Mouse (Mus musculus) forebrain, embryonic 15.5 days (tissue): ENCODE measurements around the gene Gm21987. TPM values are rescaled to one million over a fixed set of nuclear protein-coding genes. Genes with fewer than 3 reads are reported as not detected.
"Not testable (repeated sequence)": the region's sequence is repeated elsewhere in the genome, so short reads cannot be mapped to it uniquely, and the experiment has no call there.

Experiments
- ATAC-seq: fragments of 200-750 bp; cut with Nextera tagmentation; replicated peaks from 2 replicates; pipeline ENCODE4 v1.8.0; 2017; ENCODE audit warnings: mild to moderate bottlenecking, moderate TSS enrichment, moderate library complexity
- H3K27ac ChIP-seq: fragments of 300-500 bp; sonication (generic); replicated peaks from 2 replicates; pipeline ENCODE4 v1.5.1; 2015; ENCODE audit warnings: mild to moderate bottlenecking, inconsistent platforms
- H3K27me3 ChIP-seq: fragments of 300-500 bp; sonication (generic); 2 replicates; pipeline ENCODE4 v1.6.1; 2015; ENCODE audit warnings: inconsistent platforms
- H3K36me3 ChIP-seq: fragments of 300-500 bp; sonication (generic); 2 replicates; pipeline ENCODE4 v1.6.1; 2015; ENCODE audit warnings: mild to moderate bottlenecking, inconsistent platforms
- H3K4me1 ChIP-seq: fragments of 300-500 bp; sonication (generic); 2 replicates; pipeline ENCODE4 v1.6.1; 2015; ENCODE audit warnings: inconsistent platforms
- H3K4me2 ChIP-seq: fragments of 300-500 bp; sonication (generic); replicated peaks from 2 replicates; pipeline ENCODE4 v1.6.1; 2015; ENCODE audit warnings: mild to moderate bottlenecking, inconsistent platforms
- H3K4me3 ChIP-seq: fragments of 300-500 bp; sonication (generic); 2 replicates; pipeline ENCODE4 v1.5.1; 2015; ENCODE audit warnings: mild to moderate bottlenecking, inconsistent platforms
- H3K9ac ChIP-seq: fragments of 300-500 bp; sonication (generic); replicated peaks from 2 replicates; pipeline ENCODE4 v1.6.1; 2015; ENCODE audit warnings: mild to moderate bottlenecking, inconsistent platforms
- H3K9me3 ChIP-seq: fragments of 300-500 bp; sonication (generic); 2 replicates; pipeline ENCODE4 v1.6.1; 2016; ENCODE audit warnings: inconsistent platforms
- WGBS: fragments of 180-500 bp; shearing (Covaris S2); methylation state at CpG from one replicate; pipeline ENCODE4 v1.1.7; 2015; ENCODE audit warnings: mixed read lengths; 5-methylcytosine and 5-hydroxymethylcytosine counted together
- polyA plus RNA-seq: library from polyadenylated mRNA; unstranded; fragments of >200 nt; fragmentation: Nextera tagmentation; extraction: Ambion mirVana; gene quantifications from 2 replicates; pipeline ENCODE4 v1.2.1, GENCODE M21; 2015

Gene Gm21987
- polyA plus RNA-seq, 1 experiment from 2014 or later: not detected

GRCm38 (mm10) chr16:38324311-38324710, 22.5 kb upstream of the Gm21987 start:
- 0 out of 2 replicates have a peak, but pooled peaks cover 1% of the 10 kb centered on the region for H3K9me3 ChIP-seq
- no peak overlapping the region for H3K4me2 ChIP-seq
- ATAC-seq: no peak
- H3K4me3 ChIP-seq: no peak overlapping the region
- no peak overlapping the region for H3K9ac ChIP-seq
- H3K36me3 ChIP-seq: no peaks in the 10 kb centered on the region
- no peak overlapping the region for H3K27ac ChIP-seq
- H3K4me1 ChIP-seq: no peaks in the 10 kb centered on the region
- WGBS: 93% methylated on average over 15 of the region's 15 CpGs
- no peaks in the 10 kb centered on the region for H3K27me3 ChIP-seq

GRCm38 (mm10) chr16:38326778-38327397, 20.0 kb upstream of the Gm21987 start:
- Histone ChIP-seq H3K4me2 (no peak overlapping the region), H3K4me1 (no peaks in the 10 kb centered on the region), H3K36me3 (no peaks in the 10 kb centered on the region), H3K9me3 (0 out of 2 replicates have a peak, but pooled peaks cover 2% of the 10 kb centered on the region), H3K9ac (no peak overlapping the region), H3K4me3 (no peak overlapping the region), H3K27me3 (no peaks in the 10 kb centered on the region), H3K27ac (no peak overlapping the region)
- no peak for ATAC-seq
- 82% methylated on average over 11 of the region's 11 CpGs for WGBS

- Histone ChIP-seq H3K9ac (no peak overlapping the region), H3K9me3 (0 out of 2 replicates have a peak, but pooled peaks cover 2% of the 10 kb centered on the region), H3K27ac (no peak overlapping the region), H3K27me3 (no peaks in the 10 kb centered on the region), H3K4me3 (no peak overlapping the region), H3K4me1 (no peaks in the 10 kb centered on the region), H3K4me2 (no peak overlapping the region), H3K36me3 (no peaks in the 10 kb centered on the region)
- ATAC-seq: no peak
- WGBS: 92% methylated on average over 3 of the region's 3 CpGs
These were observed 17.5 kb upstream of the Gm21987 start for GRCm38 (mm10) chr16:38329340-38329739.

- WGBS: 42% methylated on average over 6 of the region's 6 CpGs
- ATAC-seq: no peak
- no peak overlapping the region for H3K4me2 ChIP-seq
- H3K4me1 ChIP-seq: no peaks in the 10 kb centered on the region
- H3K9me3 ChIP-seq: no peaks in the 10 kb centered on the region
- no peaks in the 10 kb centered on the region for H3K27me3 ChIP-seq
- H3K9ac ChIP-seq: no peak overlapping the region
- no peak overlapping the region for H3K4me3 ChIP-seq
- H3K27ac ChIP-seq: no peak overlapping the region
- no peaks in the 10 kb centered on the region for H3K36me3 ChIP-seq
These were observed 12.4 kb upstream of the Gm21987 start for GRCm38 (mm10) chr16:38334431-38334830.

- not testable (repeated sequence) for H3K27ac ChIP-seq, H3K4me2 ChIP-seq, H3K4me1 ChIP-seq, H3K9me3 ChIP-seq, H3K9ac ChIP-seq, ATAC-seq, H3K36me3 ChIP-seq, H3K27me3 ChIP-seq, H3K4me3 ChIP-seq
- 91% methylated on average over 4 of the region's 4 CpGs for WGBS
These were observed 8.8 kb upstream of the Gm21987 start for GRCm38 (mm10) chr16:38338077-38338476.

- Histone ChIP-seq H3K27ac (0 out of 2 replicates have a peak within 1 kb of the TSS, but pooled peaks have one; percentile 15), H3K4me3 (peak within 1 kb of the TSS; percentile 43), H3K9ac (peak within 1 kb of the TSS; percentile 49), H3K4me1 (peaks cover 12% of the 10 kb centered on the region), H3K27me3 (no peaks in the 10 kb centered on the region), H3K36me3 (no peaks in the 10 kb centered on the region), H3K9me3 (no peaks in the 10 kb centered on the region), H3K4me2 (peak within 1 kb of the TSS; percentile 78)
- peak; percentile 91 for ATAC-seq
- 6% methylated on average over 30 of the region's 30 CpGs for WGBS
These were observed 5.2 kb upstream of the Gm21987 start, which contains the start of gene Maats1 for GRCm38 (mm10) chr16:38341396-38342324. Maats1 (minus strand) TSS chr16:38342143.

GRCm38 (mm10) chr16:38344941-38345725, 1.7 kb upstream of the Gm21987 start:
- H3K4me1 ChIP-seq: peaks cover 26% of the 10 kb centered on the region
- no peaks in the 10 kb centered on the region for H3K9me3 ChIP-seq
- H3K4me3 ChIP-seq: no peak overlapping the region
- H3K4me2 ChIP-seq: no peak overlapping the region
- H3K36me3 ChIP-seq: 0 out of 2 replicates have a peak, but pooled peaks cover 7% of the 10 kb centered on the region
- H3K27me3 ChIP-seq: no peaks in the 10 kb centered on the region
- 82% methylated on average over 3 of the region's 3 CpGs for WGBS
- no peak overlapping the region for H3K27ac ChIP-seq
- H3K9ac ChIP-seq: no peak overlapping the region
- ATAC-seq: no peak

- Histone ChIP-seq H3K4me2 (peak overlapping the region; percentile 68), H3K27me3 (no peaks in the 10 kb centered on the region), H3K9me3 (no peaks in the 10 kb centered on the region), H3K4me1 (peaks cover 17% of the 10 kb centered on the region), H3K9ac (peak overlapping the region; percentile 85), H3K36me3 (peaks cover 28% of the 10 kb centered on the region), H3K4me3 (peak overlapping the region; percentile 99), H3K27ac (no peak overlapping the region)
- no peak for ATAC-seq
- 68% methylated on average over 6 of the region's 6 CpGs for WGBS
These were observed 748 bp downstream of the Gm21987 start for GRCm38 (mm10) chr16:38347588-38347987.

- H3K4me3 ChIP-seq: no peak overlapping the region
- no peak overlapping the region for H3K27ac ChIP-seq
- 91% methylated on average over 9 of the region's 9 CpGs for WGBS
- no peaks in the 10 kb centered on the region for H3K9me3 ChIP-seq
- H3K4me2 ChIP-seq: no peak overlapping the region
- ATAC-seq: no peak
- peaks cover 17% of the 10 kb centered on the region for H3K4me1 ChIP-seq
- no peak overlapping the region for H3K9ac ChIP-seq
- H3K27me3 ChIP-seq: no peaks in the 10 kb centered on the region
- H3K36me3 ChIP-seq: peaks cover 28% of the 10 kb centered on the region
These were observed 1.4 kb downstream of the Gm21987 start for GRCm38 (mm10) chr16:38348217-38348761.

GRCm38 (mm10) chr16:38349881-38350280, 3.0 kb downstream of the Gm21987 start:
- ATAC-seq: no peak
- peaks cover 28% of the 10 kb centered on the region for H3K36me3 ChIP-seq
- H3K9ac ChIP-seq: no peak overlapping the region
- WGBS: 90% methylated on average over 2 of the region's 2 CpGs
- H3K9me3 ChIP-seq: no peaks in the 10 kb centered on the region
- no peaks in the 10 kb centered on the region for H3K27me3 ChIP-seq
- peaks cover 17% of the 10 kb centered on the region for H3K4me1 ChIP-seq
- H3K4me2 ChIP-seq: no peak overlapping the region
- H3K27ac ChIP-seq: no peak overlapping the region
- H3K4me3 ChIP-seq: no peak overlapping the region

GRCm38 (mm10) chr16:38350361-38350855, 3.6 kb downstream of the Gm21987 start:
- no peak overlapping the region for H3K9ac ChIP-seq
- H3K4me1 ChIP-seq: peaks cover 17% of the 10 kb centered on the region
- no peak overlapping the region for H3K27ac ChIP-seq
- no peak overlapping the region for H3K4me2 ChIP-seq
- no peaks in the 10 kb centered on the region for H3K27me3 ChIP-seq
- no peak overlapping the region for H3K4me3 ChIP-seq
- ATAC-seq: no peak
- peaks cover 28% of the 10 kb centered on the region for H3K36me3 ChIP-seq
- no peaks in the 10 kb centered on the region for H3K9me3 ChIP-seq
- WGBS: 91% methylated on average over 7 of the region's 7 CpGs
